Mouse (Mus musculus) limb, embryonic 10.5 days (tissue): ENCODE data around the gene 2700049A03Rik. TPM values are rescaled to one million over a fixed set of nuclear protein-coding genes. Genes with fewer than 3 reads are reported as not detected.

Experiments
- DNase-seq: peaks from one replicate; pipeline ENCODE4 v3.0.0-alpha.2; 2017; ENCODE audit warnings: low spot score
- H3K27ac ChIP-seq: fragments of 300-500 bp; sonication (generic); 2 replicates; pipeline ENCODE4 v1.5.1; 2016; ENCODE audit warnings: mild to moderate bottlenecking
- H3K27me3 ChIP-seq: fragments of 300-500 bp; sonication (generic); 2 replicates; pipeline ENCODE4 v1.6.1; 2016; ENCODE audit warnings: low read depth, mild to moderate bottlenecking; ENCODE audit not compliant: poor library complexity, severe bottlenecking
- H3K36me3 ChIP-seq: fragments of 300-500 bp; sonication (generic); 2 replicates; pipeline ENCODE4 v1.6.1; 2016; ENCODE audit warnings: mild to moderate bottlenecking, moderate library complexity
- H3K4me1 ChIP-seq: fragments of 300-500 bp; sonication (generic); 2 replicates; pipeline ENCODE4 v1.6.1; 2016
- H3K4me3 ChIP-seq: fragments of 300-500 bp; sonication (generic); 2 replicates; pipeline ENCODE4 v1.5.1; 2016; ENCODE audit warnings: mild to moderate bottlenecking, moderate library complexity
- H3K9me3 ChIP-seq: fragments of 300-500 bp; sonication (generic); replicated peaks from 2 replicates; pipeline ENCODE4 v1.6.1; 2016; ENCODE audit warnings: mild to moderate bottlenecking
- whole genome bisulfite sequencing: fragments of 180-500 bp; shearing (Covaris S2); methylation state at CpG from one replicate; pipeline ENCODE4 v1.1.7; 2016; 5-methylcytosine and 5-hydroxymethylcytosine counted together
- polyA plus RNA-seq: library from polyadenylated mRNA; unstranded; fragments of >200 nt; fragmentation: Nextera tagmentation; extraction: Ambion mirVana; gene quantifications from 2 replicates; pipeline ENCODE4 v1.2.1, GENCODE M21; 2016

The 2700049A03Rik gene
- polyA plus RNA-seq, 1 experiment from 2014 or later, result 19.7 TPM

DNA sequence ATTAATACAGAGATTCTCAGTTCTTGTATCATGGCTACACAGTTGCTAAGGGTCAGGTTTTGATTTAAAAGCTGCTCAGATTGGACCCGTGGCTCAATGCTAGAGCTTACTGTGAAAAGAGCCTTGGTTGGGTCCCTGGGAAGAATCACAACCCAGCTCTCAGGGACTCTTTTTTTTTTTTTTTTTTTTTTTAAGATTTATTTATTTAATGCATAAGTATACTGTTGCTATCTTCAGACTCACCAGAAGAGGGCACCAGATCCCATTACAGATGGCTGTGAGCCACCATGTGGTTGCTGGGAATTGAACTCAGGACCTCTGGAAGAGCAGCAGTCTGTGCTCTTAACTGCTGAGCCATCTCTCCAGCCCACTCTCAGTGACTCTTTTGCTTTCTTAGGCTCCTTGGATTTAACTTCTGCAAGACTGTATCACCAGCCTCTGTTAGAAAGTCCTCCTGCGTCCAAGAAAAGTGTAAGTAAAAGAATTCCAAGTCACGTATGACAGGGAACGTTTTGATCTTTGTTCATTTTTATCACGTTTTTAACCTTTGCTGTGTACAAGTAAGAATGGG is 2.7 kb downstream of the 2700049A03Rik start:
- 82% methylated on average over 5 of the region's 5 CpGs for WGBS
- no peaks in the 10 kb centered on the region for H3K27me3 ChIP-seq
- no peak overlapping the region for H3K4me3 ChIP-seq
- H3K36me3 ChIP-seq, result peaks cover 52% of the 10 kb centered on the region
- H3K9me3 ChIP-seq, result no peaks in the 10 kb centered on the region
- no peak for DNase-seq
- no peak overlapping the region for H3K27ac ChIP-seq
- H3K4me1 ChIP-seq, result peaks cover 22% of the 10 kb centered on the region

DNA sequence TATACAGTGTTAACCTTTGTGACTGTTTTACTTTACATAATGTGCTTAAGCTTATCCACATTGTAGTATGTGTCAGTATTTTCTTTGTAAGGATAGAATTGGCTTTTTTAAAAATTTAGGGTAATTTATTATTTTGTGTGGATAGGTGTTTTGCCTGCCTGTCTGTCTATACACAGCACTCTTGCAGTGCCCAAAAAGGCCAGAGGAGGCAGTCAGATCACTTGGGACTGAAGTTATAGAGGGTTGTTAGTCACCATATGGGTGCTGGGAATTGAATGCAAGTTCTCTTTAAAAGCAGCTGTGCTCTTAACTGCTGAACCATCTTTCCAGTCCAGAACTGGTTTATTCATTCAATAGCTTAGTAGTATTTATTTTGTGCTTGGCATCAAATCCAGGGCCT is 4.5 kb downstream of the 2700049A03Rik start:
- Histone ChIP-seq H3K36me3 (peaks cover 69% of the 10 kb centered on the region), H3K4me1 (peaks cover 14% of the 10 kb centered on the region), H3K27ac (no peak overlapping the region), H3K9me3 (no peaks in the 10 kb centered on the region), H3K27me3 (no peaks in the 10 kb centered on the region), H3K4me3 (no peak overlapping the region)
- DNase-seq, result no peak

DNA sequence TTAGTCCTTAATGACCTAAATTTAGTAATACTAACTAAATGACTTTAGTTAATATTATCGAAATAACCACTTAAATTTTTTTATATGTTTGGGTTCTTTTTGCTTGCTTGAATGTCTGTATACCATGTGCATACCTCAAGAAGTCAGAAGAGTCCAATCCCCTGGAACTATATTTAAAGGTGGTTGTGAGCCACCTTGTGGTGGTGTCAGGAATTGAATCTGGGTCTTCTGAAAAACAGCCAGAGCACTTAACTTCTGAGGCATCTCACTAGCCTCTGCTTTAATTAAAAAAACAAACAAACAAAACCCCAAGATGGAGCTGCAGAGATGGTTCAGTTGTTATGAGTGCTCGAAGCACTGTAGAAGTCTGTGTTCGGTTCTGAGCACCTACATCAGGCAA is 11.0 kb downstream of the 2700049A03Rik start:
- WGBS, result 78% methylated on average over 3 of the region's 3 CpGs
- Histone ChIP-seq H3K36me3 (peaks cover 94% of the 10 kb centered on the region), H3K4me1 (no peaks in the 10 kb centered on the region), H3K27me3 (no peaks in the 10 kb centered on the region), H3K4me3 (no peak overlapping the region), H3K27ac (no peak overlapping the region), H3K9me3 (no peaks in the 10 kb centered on the region)
- DNase-seq, result peak; percentile 43

DNA sequence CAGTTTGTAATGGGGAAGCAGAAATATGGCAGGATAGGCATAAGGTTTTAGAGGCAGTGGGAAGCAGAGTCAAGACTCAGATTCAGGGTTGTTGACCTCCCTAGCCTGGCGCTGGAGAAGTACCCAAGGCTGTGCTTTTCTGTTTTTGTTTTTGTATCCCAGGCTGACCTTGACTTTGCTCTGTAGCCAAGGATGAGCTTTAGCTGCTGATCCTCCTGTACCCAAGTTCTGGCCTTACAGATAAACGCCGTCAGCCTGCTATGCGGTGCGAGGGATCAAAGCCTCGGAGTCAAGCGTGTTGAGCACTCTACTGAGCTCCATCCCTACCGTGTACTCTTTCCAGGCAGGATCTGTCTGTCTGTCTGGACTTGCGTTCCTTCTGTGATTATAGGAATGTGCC is 12.2 kb downstream of the 2700049A03Rik start:
- Histone ChIP-seq H3K27ac (no peak overlapping the region), H3K27me3 (no peaks in the 10 kb centered on the region), H3K4me3 (no peak overlapping the region), H3K36me3 (peaks cover 94% of the 10 kb centered on the region), H3K4me1 (no peaks in the 10 kb centered on the region), H3K9me3 (no peaks in the 10 kb centered on the region)
- WGBS, result 98% methylated on average over 9 of the region's 9 CpGs
- DNase-seq, result no peak

GRCm38 (mm10) chr12:71149456-71149855 is 12.8 kb downstream of the 2700049A03Rik start:
- no peaks in the 10 kb centered on the region for H3K9me3 ChIP-seq
- H3K27me3 ChIP-seq, result no peaks in the 10 kb centered on the region
- no peak overlapping the region for H3K27ac ChIP-seq
- peaks cover 94% of the 10 kb centered on the region for H3K36me3 ChIP-seq
- DNase-seq, result no peak
- no peaks in the 10 kb centered on the region for H3K4me1 ChIP-seq
- WGBS, result 93% methylated on average over 6 of the region's 6 CpGs
- H3K4me3 ChIP-seq, result no peak overlapping the region

DNA sequence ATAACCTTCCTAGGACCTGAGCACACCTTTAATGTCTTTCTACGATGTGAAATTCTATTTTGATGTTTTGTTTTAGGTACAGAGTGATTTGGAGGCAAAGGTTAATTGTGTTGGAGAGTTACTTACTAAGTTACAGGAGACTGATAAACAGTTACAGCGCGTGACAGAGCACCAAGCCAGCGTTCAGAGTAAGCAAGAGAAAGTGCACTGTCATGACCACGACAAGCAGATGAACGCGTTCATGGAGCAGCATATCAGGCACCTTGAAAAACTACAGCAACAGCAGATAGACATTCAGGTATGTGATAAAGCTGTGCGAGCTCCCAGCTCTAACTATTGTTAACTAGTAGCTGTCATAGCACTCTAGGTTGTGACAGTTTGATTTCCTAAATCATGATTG is 13.5 kb downstream of the 2700049A03Rik start:
- Histone ChIP-seq H3K4me1 (no peaks in the 10 kb centered on the region), H3K9me3 (no peaks in the 10 kb centered on the region), H3K27ac (no peak overlapping the region), H3K27me3 (no peaks in the 10 kb centered on the region), H3K36me3 (peaks cover 94% of the 10 kb centered on the region), H3K4me3 (no peak overlapping the region)
- 93% methylated on average over 8 of the region's 8 CpGs for WGBS
- no peak for DNase-seq

- Histone ChIP-seq H3K27ac (no peak overlapping the region), H3K9me3 (no peaks in the 10 kb centered on the region), H3K27me3 (no peaks in the 10 kb centered on the region), H3K36me3 (peaks cover 97% of the 10 kb centered on the region), H3K4me1 (no peaks in the 10 kb centered on the region), H3K4me3 (no peak overlapping the region)
- DNase-seq, result no peak
- WGBS, result 94% methylated on average over 6 of the region's 6 CpGs
Observed at GRCm38 (mm10) chr12:71154979-71155378, 18.3 kb downstream of the 2700049A03Rik start.

- H3K27ac ChIP-seq, result no peak overlapping the region
- no peak overlapping the region for H3K4me3 ChIP-seq
- no peaks in the 10 kb centered on the region for H3K4me1 ChIP-seq
- H3K9me3 ChIP-seq, result no peaks in the 10 kb centered on the region
- no peaks in the 10 kb centered on the region for H3K27me3 ChIP-seq
- DNase-seq, result no peak
- WGBS, result 89% methylated on average over 6 of the region's 6 CpGs
- H3K36me3 ChIP-seq, result peaks cover 98% of the 10 kb centered on the region
Observed at GRCm38 (mm10) chr12:71157974-71158373, 21.3 kb downstream of the 2700049A03Rik start.

- peaks cover 92% of the 10 kb centered on the region for H3K36me3 ChIP-seq
- no peaks in the 10 kb centered on the region for H3K27me3 ChIP-seq
- H3K9me3 ChIP-seq, result no peaks in the 10 kb centered on the region
- 93% methylated on average over 9 of the region's 9 CpGs for WGBS
- no peak overlapping the region for H3K4me3 ChIP-seq
- H3K27ac ChIP-seq, result no peak overlapping the region
- H3K4me1 ChIP-seq, result no peaks in the 10 kb centered on the region
- no peak for DNase-seq
Observed at GRCm38 (mm10) chr12:71164410-71164809, 27.8 kb downstream of the 2700049A03Rik start.

DNA sequence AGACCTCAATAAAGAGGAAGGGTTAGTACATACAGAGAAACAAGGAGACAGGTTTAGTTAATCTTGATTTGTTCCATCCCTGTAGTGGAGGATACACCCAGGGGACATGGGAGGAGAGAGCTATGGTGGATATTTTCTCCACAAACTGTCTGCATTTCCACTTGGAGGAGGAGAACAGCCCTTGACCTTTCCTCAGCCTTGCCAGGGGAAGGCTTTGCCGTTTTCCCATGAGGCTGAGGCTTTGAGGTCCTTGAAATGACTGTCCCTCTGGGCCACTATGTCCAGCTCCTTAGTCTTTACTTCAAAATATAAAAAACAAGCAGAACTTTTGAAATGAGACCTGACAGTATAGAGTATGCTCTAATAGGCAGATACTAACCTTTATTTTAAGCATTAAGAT is 33.3 kb downstream of the 2700049A03Rik start:
- WGBS, result 93% methylated on average over 1 of the region's 1 CpGs
- no peak for DNase-seq
- no peak overlapping the region for H3K27ac ChIP-seq
- no peaks in the 10 kb centered on the region for H3K27me3 ChIP-seq
- no peak overlapping the region for H3K4me3 ChIP-seq
- no peaks in the 10 kb centered on the region for H3K4me1 ChIP-seq
- H3K9me3 ChIP-seq, result no peaks in the 10 kb centered on the region
- peaks cover 92% of the 10 kb centered on the region for H3K36me3 ChIP-seq

DNA sequence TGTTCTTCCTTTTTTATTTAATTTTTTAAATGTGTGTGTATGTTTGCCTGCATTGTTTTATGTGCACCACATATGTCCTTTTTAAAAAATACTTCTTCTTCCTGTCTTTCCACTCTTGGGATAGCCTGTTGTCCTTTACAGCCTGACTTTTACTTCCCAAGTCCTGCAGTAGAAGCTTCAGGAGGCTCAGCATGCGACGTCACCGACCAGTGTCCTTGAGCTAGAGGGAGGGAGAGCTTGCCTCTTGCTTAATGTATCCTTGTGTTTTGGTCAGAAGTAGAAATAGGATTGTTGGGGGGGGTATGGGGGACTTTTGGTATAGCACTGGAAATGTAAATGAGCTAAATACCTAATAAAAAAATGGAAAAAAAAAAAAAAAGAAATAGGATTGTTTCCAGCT is 47.1 kb downstream of the 2700049A03Rik start:
- Histone ChIP-seq H3K4me3 (no peak overlapping the region), H3K4me1 (no peaks in the 10 kb centered on the region), H3K27ac (no peak overlapping the region), H3K9me3 (no peaks in the 10 kb centered on the region), H3K27me3 (no peaks in the 10 kb centered on the region), H3K36me3 (peaks cover 83% of the 10 kb centered on the region)
- WGBS, result 95% methylated on average over 3 of the region's 3 CpGs
- no peak for DNase-seq

DNA sequence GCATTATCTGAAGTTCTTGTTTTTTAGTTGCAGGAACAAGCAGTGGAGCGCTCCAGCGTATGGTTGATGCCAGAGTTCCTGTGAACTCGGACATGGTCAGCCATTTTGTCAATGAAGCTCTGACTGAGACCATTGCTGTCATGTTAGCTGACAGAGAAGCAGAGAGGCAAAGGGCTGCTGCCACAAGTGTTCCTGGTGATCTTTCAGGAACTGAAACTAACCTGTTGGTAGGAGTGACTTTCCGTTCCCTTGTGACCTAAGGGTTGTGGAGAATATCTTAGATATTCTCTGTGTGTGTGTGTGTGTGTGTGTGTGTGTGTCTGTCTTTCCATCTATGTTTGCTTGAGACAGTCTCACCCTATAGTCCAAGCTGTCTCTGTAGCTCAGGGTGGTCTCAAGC is 47.7 kb downstream of the 2700049A03Rik start:
- H3K27ac ChIP-seq, result no peak overlapping the region
- H3K9me3 ChIP-seq, result no peaks in the 10 kb centered on the region
- 98% methylated on average over 4 of the region's 4 CpGs for WGBS
- H3K36me3 ChIP-seq, result peaks cover 83% of the 10 kb centered on the region
- H3K4me3 ChIP-seq, result no peak overlapping the region
- H3K27me3 ChIP-seq, result no peaks in the 10 kb centered on the region
- no peaks in the 10 kb centered on the region for H3K4me1 ChIP-seq
- no peak for DNase-seq

GRCm38 (mm10) chr12:71192705-71193104 is 56.1 kb downstream of the 2700049A03Rik start:
- peaks cover 88% of the 10 kb centered on the region for H3K36me3 ChIP-seq

DNA sequence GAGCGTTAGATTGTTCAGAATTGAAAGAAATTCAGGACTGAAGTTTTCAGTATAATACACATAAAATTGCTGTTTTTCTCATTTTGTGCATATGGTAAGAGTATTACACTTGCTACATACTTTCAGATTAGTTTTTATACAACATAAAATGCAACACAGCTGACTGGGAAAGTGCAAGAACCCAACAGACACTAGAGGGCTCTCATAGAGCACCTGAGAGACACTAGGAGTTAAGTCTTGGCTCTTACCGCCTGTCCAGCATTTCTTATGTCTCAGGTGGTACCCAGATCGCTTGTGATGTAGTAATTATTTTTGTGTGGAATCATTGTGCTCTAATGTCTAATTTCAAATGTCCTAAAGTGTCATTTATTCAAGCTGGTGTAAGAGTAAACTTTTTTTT is 61.0 kb downstream of the 2700049A03Rik start:
- H3K4me3 ChIP-seq, result no peak overlapping the region
- no peaks in the 10 kb centered on the region for H3K27me3 ChIP-seq
- no peak for DNase-seq
- WGBS, result 72% methylated on average over 3 of the region's 3 CpGs
- peaks cover 72% of the 10 kb centered on the region for H3K36me3 ChIP-seq
- H3K4me1 ChIP-seq, result peaks cover 11% of the 10 kb centered on the region; the same call in 1 of the 2 replicates
- H3K9me3 ChIP-seq, result no peaks in the 10 kb centered on the region
- H3K27ac ChIP-seq, result no peak overlapping the region

More at GRCm38 (mm10) chr12:71192705-71193104, 56.1 kb downstream of the 2700049A03Rik start:
- WGBS, result 82% methylated on average over 8 of the region's 8 CpGs
- H3K4me1 ChIP-seq, result no peaks in the 10 kb centered on the region
- H3K27ac ChIP-seq, result no peak overlapping the region
- no peaks in the 10 kb centered on the region for H3K9me3 ChIP-seq
- no peaks in the 10 kb centered on the region for H3K27me3 ChIP-seq
- H3K4me3 ChIP-seq, result no peak overlapping the region
- no peak for DNase-seq
